8 mouse cellular contexts compared by ENCODE assay signal in the genomic region with DNA sequence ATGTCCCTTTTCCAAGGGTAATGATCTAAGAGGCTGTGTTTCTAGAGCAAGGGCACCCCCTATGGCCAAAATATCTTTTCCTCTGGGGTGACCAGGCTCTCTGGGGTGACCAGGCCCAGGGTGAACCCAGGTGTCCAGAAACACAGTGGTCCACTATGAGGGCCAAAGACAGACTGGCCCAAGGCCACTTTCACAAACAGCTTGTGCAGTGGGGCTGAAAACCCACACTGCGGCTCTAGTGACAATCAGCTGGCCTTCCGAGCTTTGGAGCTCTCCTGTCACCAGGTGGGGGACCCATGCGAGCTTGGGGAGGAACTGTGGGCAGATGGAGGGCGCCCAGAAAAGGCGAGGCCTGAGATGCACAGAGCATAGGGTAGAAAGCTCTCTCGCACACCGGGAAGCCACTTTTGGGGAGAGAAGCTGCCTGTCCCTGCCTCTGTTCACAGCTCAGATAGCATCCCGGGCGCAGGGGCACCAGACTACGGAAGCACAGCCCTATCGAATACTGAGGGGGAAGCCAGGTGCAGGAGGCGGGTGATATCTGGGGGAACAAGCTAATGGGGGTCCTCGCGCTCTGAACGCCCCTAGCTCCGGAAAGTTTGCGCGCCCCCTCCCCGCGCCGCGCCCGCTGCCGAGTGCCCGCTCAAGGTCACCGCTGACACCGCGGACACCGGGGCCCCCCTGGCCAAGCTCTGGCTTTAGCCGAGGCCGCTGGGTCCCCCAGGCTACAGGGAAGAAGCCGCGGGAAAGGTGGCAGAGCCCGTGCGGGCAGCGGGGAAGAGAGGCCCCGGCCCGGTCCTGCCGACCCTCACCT. TPM values are rescaled to one million over a fixed set of nuclear protein-coding genes. Genes with fewer than 3 reads are reported as not detected.
A peak's percentile ranks its signal among the peaks of the same experiment; 100 is the strongest.
DNase-seq lines count a peak whose midpoint lies in the region; ATAC-seq and TF ChIP-seq lines count a peak whose summit lies in the region.

No protein-coding gene starts in this region.

- H3K9me3 ChIP-seq in lung, embryonic 14.5 days (ENCODE audit: low read depth, low read length), result no peaks in the 10 kb centered on the region
- no peaks in the 10 kb centered on the region for H3K9me3 ChIP-seq in heart, postnatal 0 days (replicated peaks; ENCODE audit: control insufficient read depth, low read length)

- peak overlapping the region; percentile 64 for H3K4me2 ChIP-seq in lung, embryonic 14.5 days
- H3K4me2 ChIP-seq in heart, postnatal 0 days (ENCODE audit: low read depth, low read length), result peak overlapping the region; percentile 71

- no peak for TF ChIP-seq EP300 in heart, postnatal 0 days (IDR thresholded peaks at IDR 0.05; ENCODE audit: low read depth)

- ATAC-seq in lung, embryonic 14.5 days (ENCODE audit: insufficient read depth), result no peak
- no peak for ATAC-seq in heart, postnatal 0 days (ENCODE audit: insufficient read depth, low read depth)

- peaks cover 52% of the 10 kb centered on the region for H3K27me3 ChIP-seq in lung, embryonic 14.5 days (ENCODE audit: insufficient read depth, low read length)
- H3K27me3 ChIP-seq in heart, postnatal 0 days (ENCODE audit: control insufficient read depth, insufficient read depth, low read length), result peaks cover 63% of the 10 kb centered on the region

- H3K4me3 ChIP-seq in lung, embryonic 14.5 days (ENCODE audit: low read depth, low read length), result peak overlapping the region; percentile 33
- H3K4me3 ChIP-seq in heart, postnatal 0 days (ENCODE audit: low read depth, low read length), result peak overlapping the region; percentile 42
- H3K4me3 ChIP-seq in layer of hippocampus, adult 2 months, result peak overlapping the region; percentile 83

- H3K9ac ChIP-seq in lung, embryonic 14.5 days, result no peak overlapping the region; the same call in 1 of the 2 replicates
- no peak overlapping the region for H3K9ac ChIP-seq in heart, postnatal 0 days (replicated peaks; ENCODE audit: low read depth, low read length)

- no peaks in the 10 kb centered on the region for H3K36me3 ChIP-seq in lung, embryonic 14.5 days (ENCODE audit: insufficient read depth)
- no peaks in the 10 kb centered on the region for H3K36me3 ChIP-seq in heart, postnatal 0 days (replicated peaks; ENCODE audit: control insufficient read depth, insufficient read depth, low read length)

- WGBS in lung, embryonic 14.5 days, result 2% methylated on average over 35 of the region's 39 CpGs
- 3% methylated on average over 31 of the region's 39 CpGs for WGBS in heart, postnatal 0 days

- DNase-seq in lung, embryonic 14.5 days, result peak; percentile 7
- no peak for DNase-seq in lung, postnatal 4 days
- peak; percentile 77 to 85 for DNase-seq in cerebellum, postnatal 14 days
- DNase-seq in heart, postnatal 0 days (ENCODE audit: low spot score), result no peak
- peak; percentile 30 to 55 for DNase-seq in layer of hippocampus, adult 2 months (ENCODE audit: low spot score in 2 of 2)
- peak; percentile 31 for DNase-seq in neural tube, embryonic 10.5 days (ENCODE audit: extremely low spot score, low spot score)
- no peak for DNase-seq in spleen, postnatal 4 days (ENCODE audit: low spot score in 2 of 2)
- no peak for DNase-seq in ovary, adult 18-20 months (ENCODE audit: low spot score)

- peak; percentile 1; the same call in 1 of the 2 replicates for TF ChIP-seq CTCF in lung, embryonic 14.5 days (IDR thresholded peaks at IDR 0.05; ENCODE audit: low read depth)
- no peak for TF ChIP-seq CTCF in heart, postnatal 0 days (IDR thresholded peaks at IDR 0.05; ENCODE audit: low read depth)
- peak; percentile 67 for TF ChIP-seq CTCF in layer of hippocampus, adult 2 months (conservative IDR thresholded peaks at IDR 0.05)

- no peak overlapping the region for H3K27ac ChIP-seq in lung, embryonic 14.5 days (ENCODE audit: low read depth)
- no peak overlapping the region for H3K27ac ChIP-seq in heart, postnatal 0 days (ENCODE audit: low read depth)
- peak overlapping the region; percentile 98 for H3K27ac ChIP-seq in layer of hippocampus, adult 2 months

- no peaks in the 10 kb centered on the region for H3K4me1 ChIP-seq in lung, embryonic 14.5 days (ENCODE audit: insufficient read depth)
- no peaks in the 10 kb centered on the region; the same call in 1 of the 2 replicates for H3K4me1 ChIP-seq in heart, postnatal 0 days (ENCODE audit: control insufficient read depth, insufficient read depth)

RNA-seq across cellular contexts. Expression of a gene that starts 1.1 kb away (rescaled TPM):
- 0.09 and 0.19 TPM in 2 replicates for polyA plus RNA-seq in lung, embryonic 14.5 days (2014; fragmentation: Nextera tagmentation; extraction: Ambion mirVana)
- 0.08 TPM in 1 of 2 replicates, not detected in the other for total RNA-seq in heart, postnatal 0 days (2014; rRNA removed; ENCODE audit: low replicate concordance)
- 0.03 and 0.07 TPM in 2 replicates for polyA plus RNA-seq in heart, postnatal 0 days (2015; fragmentation: Nextera tagmentation; extraction: Ambion mirVana)
- 100 to 1,000 TPM; 330 to 337 TPM for total RNA-seq in layer of hippocampus, adult 2 months (2021)

Comparison
In these comparisons a context has a peak if more than half of its experiments do, and no peak if none do; other contexts are left out.
1. DNase-seq: peak in lung, embryonic 14.5 days (single experiment), cerebellum, postnatal 14 days (2 of 2), layer of hippocampus, adult 2 months (2 of 2) and neural tube, embryonic 10.5 days (single experiment); none in lung, postnatal 4 days (0 of 2), heart, postnatal 0 days (single experiment), spleen, postnatal 4 days (0 of 2) and ovary, adult 18-20 months (single experiment).
2. H3K4me3 ChIP-seq: peak in every context shown above with its lines; median percentile 83 in layer of hippocampus, adult 2 months; 42 in heart, postnatal 0 days; 33 in lung, embryonic 14.5 days.
3. RNA of a gene that starts 1.1 kb away (total RNA-seq): 330 to 337 TPM in layer of hippocampus, adult 2 months; 0.08 TPM in heart, postnatal 0 days; every median in the first group is over 100 times any median in the second.